Mouse (Mus musculus) CH12.LX (cell line): ENCODE measurements at regions not wholly inside any gene's neighbourhood (a gene's known extent, or its start where the extent isn't known, plus 50 kb on each side); places are given as distances from the start of the nearest gene placed in this dataset.

Source experiments
- DNase-seq: peaks from one replicate; pipeline ENCODE4 v3.0.0-alpha.2; 2013; ENCODE audit errors: extremely low read depth
- H3K27ac ChIP-seq: 2 replicates; pipeline ENCODE4 v1.5.1; 2012; ENCODE audit warnings: low read depth, mild to moderate bottlenecking, control low read depth, moderate library complexity; ENCODE audit not compliant: insufficient read depth
- H3K27me3 ChIP-seq: replicated peaks from 2 replicates; pipeline ENCODE3; 2012; ENCODE audit warnings: inconsistent platforms
- H3K36me3 ChIP-seq, 2 experiments: replicated peaks in 1 of 2; 2 replicates each; pipeline versions ENCODE3 to v1.6.1; 2012; ENCODE audit warnings: inconsistent platforms in 1 of 2, low read length in 1 of 2, mild to moderate bottlenecking in 1 of 2, mixed read lengths in 1 of 2, moderate library complexity in 1 of 2; ENCODE audit not compliant: control insufficient read depth in 1 of 2, insufficient read depth in 1 of 2
- H3K4me1 ChIP-seq, 2 experiments: 2 replicates each; pipeline ENCODE4 v1.6.1; 2012; ENCODE audit warnings: inconsistent platforms in 1 of 2, moderate library complexity in 1 of 2; ENCODE audit not compliant: insufficient read depth in 2 of 2, control insufficient read depth in 1 of 2
- H3K4me2 ChIP-seq: 2 replicates; pipeline ENCODE4 v1.6.1; 2012; ENCODE audit warnings: low read depth, mild to moderate bottlenecking, control low read depth; ENCODE audit not compliant: poor library complexity, insufficient read depth, severe bottlenecking
- H3K4me3 ChIP-seq, 3 experiments: fragments of 150-350 bp in 1 of 3; sonication (generic) in 1 of 3; replicated peaks in 1 of 3; 2 replicates each; pipeline versions ENCODE3 to v1.5.1; 2011 to 2012; ENCODE audit warnings: low read depth in 2 of 3, low read length in 2 of 3, mild to moderate bottlenecking in 2 of 3, moderate library complexity in 2 of 3, control low read depth in 1 of 3, improper control_type of control experiment in 1 of 3, inconsistent platforms in 1 of 3, mixed read lengths in 1 of 3; ENCODE audit not compliant: poor library complexity in 1 of 3
- H3K79me2 ChIP-seq: replicated peaks from 2 replicates; pipeline ENCODE4 v1.6.1; 2012; ENCODE audit warnings: mild to moderate bottlenecking, moderate library complexity; ENCODE audit not compliant: control insufficient read depth, poor library complexity, insufficient read depth, severe bottlenecking; ENCODE audit errors: extremely low read depth
- H3K9ac ChIP-seq: 2 replicates; pipeline ENCODE4 v1.6.1; 2012; ENCODE audit warnings: low read depth, mild to moderate bottlenecking, control low read depth, moderate library complexity; ENCODE audit not compliant: insufficient read depth
- H3K9me3 ChIP-seq: replicated peaks from 2 replicates; pipeline ENCODE3; 2012; ENCODE audit warnings: low read length, inconsistent platforms, mixed read lengths
- BHLHE40 ChIP-seq: IDR thresholded peaks from 2 replicates; pipeline ENCODE4 v1.6.1; 2011; ENCODE audit warnings: mild to moderate bottlenecking, low read depth, low read length, improper control_type of control experiment
- CTCF ChIP-seq, 2 experiments: IDR thresholded peaks in 1 of 2; conservative IDR thresholded peaks in 1 of 2; 2 replicates each; pipeline ENCODE4 v1.5.1; 2011 to 2012; ENCODE audit warnings: low read depth in 2 of 2, low read length in 2 of 2, improper control_type of control experiment in 1 of 2, inconsistent platforms in 1 of 2, mild to moderate bottlenecking in 1 of 2, moderate library complexity in 1 of 2
- EP300 ChIP-seq: IDR thresholded peaks from 2 replicates; pipeline ENCODE4 v1.6.1; 2011; ENCODE audit warnings: low read length, improper control_type of control experiment
- JUND ChIP-seq: conservative IDR thresholded peaks from 2 replicates; pipeline ENCODE4 v1.6.1; 2011; ENCODE audit warnings: low read depth, low read length, improper control_type of control experiment
- KAT2A ChIP-seq: IDR thresholded peaks from 2 replicates; pipeline ENCODE4 v1.6.1; 2012; ENCODE audit warnings: low read length, improper control_type of control experiment, inconsistent platforms; ENCODE audit not compliant: insufficient replicate concordance
- MAFK ChIP-seq: IDR thresholded peaks from 2 replicates; pipeline ENCODE4 v1.6.1; 2011; ENCODE audit warnings: low read length, improper control_type of control experiment; ENCODE audit not compliant: insufficient replicate concordance
- MAX ChIP-seq: IDR thresholded peaks from 2 replicates; pipeline ENCODE4 v1.6.1; 2011; ENCODE audit warnings: low read length, improper control_type of control experiment
- MXI1 ChIP-seq: IDR thresholded peaks from 2 replicates; pipeline ENCODE4 v1.6.1; 2011; ENCODE audit warnings: mild to moderate bottlenecking, low read depth, low read length, improper control_type of control experiment
- MYC ChIP-seq: IDR thresholded peaks from 2 replicates; pipeline ENCODE4 v1.6.1; 2011; ENCODE audit warnings: low read depth, mild to moderate bottlenecking, improper control_type of control experiment, low read length
- PAX5 ChIP-seq: IDR thresholded peaks from 2 replicates; pipeline ENCODE4 v1.6.1; 2012; ENCODE audit warnings: low read length, inconsistent platforms, mixed read lengths
- POLR2A ChIP-seq: IDR thresholded peaks from 2 replicates; pipeline ENCODE4 v1.6.1; 2011; ENCODE audit warnings: low read depth, mild to moderate bottlenecking, improper control_type of control experiment, low read length
- POLR2AphosphoS2 ChIP-seq: IDR thresholded peaks from 2 replicates; pipeline ENCODE4 v1.6.1; 2011; ENCODE audit warnings: low read depth, low read length, improper control_type of control experiment
- RAD21 ChIP-seq: IDR thresholded peaks from 2 replicates; pipeline ENCODE4 v1.6.1; 2011; ENCODE audit warnings: low read depth, mild to moderate bottlenecking, low read length, improper control_type of control experiment, moderate library complexity
- RCOR1 ChIP-seq: conservative IDR thresholded peaks from 2 replicates; pipeline ENCODE4 v1.6.1; 2012; ENCODE audit warnings: low read depth, mild to moderate bottlenecking, inconsistent platforms, low read length, improper control_type of control experiment
- SMC3 ChIP-seq: IDR thresholded peaks from 2 replicates; pipeline ENCODE4 v1.6.1; 2011; ENCODE audit warnings: low read depth, low read length, improper control_type of control experiment
- TBP ChIP-seq: conservative IDR thresholded peaks from 2 replicates; pipeline ENCODE4 v1.6.1; 2011; ENCODE audit warnings: low read depth, low read length, improper control_type of control experiment
- TCF12 ChIP-seq: IDR thresholded peaks from 2 replicates; pipeline ENCODE4 v1.6.1; 2014; ENCODE audit warnings: low read depth, mild to moderate bottlenecking, inconsistent platforms, low read length, improper control_type of control experiment
- ZC3H11A ChIP-seq: IDR thresholded peaks from 2 replicates; pipeline ENCODE4 v1.6.1; 2012; ENCODE audit warnings: low read depth, mild to moderate bottlenecking, inconsistent platforms, low read length, improper control_type of control experiment
- ZKSCAN1 ChIP-seq: IDR thresholded peaks from 2 replicates; pipeline ENCODE4 v1.6.1; 2012; ENCODE audit warnings: low read depth, inconsistent platforms, low read length, improper control_type of control experiment, borderline replicate concordance
- ZMIZ1 ChIP-seq: IDR thresholded peaks from 2 replicates; pipeline ENCODE4 v1.6.1; 2012; ENCODE audit warnings: low read depth, mild to moderate bottlenecking, inconsistent platforms, low read length, improper control_type of control experiment
- ZNF384 ChIP-seq: IDR thresholded peaks from 2 replicates; pipeline ENCODE4 v1.6.1; 2012; ENCODE audit warnings: low read depth, low read length, improper control_type of control experiment, inconsistent platforms
- dilution Hi-C: fragments of 300-500 bp; cut with MboI; formaldehyde crosslinking; loops from 2 replicates; pipeline ENCODE4 v1.14.3; 2020; ENCODE audit warnings: low sequenced_read_pairs; ENCODE audit not compliant: extremely low pct_unique_long_range_greater_than_20kb, extremely low pct_ligation_motif_present
- in situ Hi-C: fragments of 300-500 bp; cut with MboI; formaldehyde crosslinking; loops from 3 replicates; pipeline ENCODE4 v1.14.3; 2019; ENCODE audit warnings: low sequenced_read_pairs, low pct_ligation_motif_present, low pct_unique_long_range_greater_than_20kb, mixed read lengths

DNA sequence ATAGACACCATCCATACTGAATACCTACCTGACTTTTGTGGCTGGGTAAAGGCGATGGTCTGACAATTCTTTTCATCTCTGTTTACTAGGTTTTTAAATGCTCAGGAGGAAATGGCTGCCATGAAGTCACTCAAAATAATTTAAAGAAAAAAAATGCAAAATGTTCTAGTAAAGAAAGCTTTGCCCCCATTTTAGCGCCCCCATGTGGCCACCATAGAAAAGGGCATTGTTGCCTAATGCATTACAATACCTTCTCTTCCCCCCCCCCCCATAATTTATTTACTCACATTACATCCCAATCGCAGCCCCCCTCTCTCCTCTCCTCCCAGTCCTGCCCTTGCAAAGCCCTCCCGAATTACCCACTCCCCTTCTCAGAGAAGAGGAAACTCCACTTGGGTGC is 70.3 kb upstream of the Vgll2 start:
- H3K4me1 ChIP-seq: peaks cover 0 to 13% of the 10 kb centered on the region in 2 experiments; a peak in 2 of 4 replicates
- H3K9me3 ChIP-seq: no peaks in the 10 kb centered on the region
- in situ Hi-C loops: no loop called here
- no peak overlapping the region for H3K9ac ChIP-seq
- no peaks in the 10 kb centered on the region for H3K79me2 ChIP-seq
- H3K4me3 ChIP-seq: no peak overlapping the region
- H3K36me3 ChIP-seq: no peaks in the 10 kb centered on the region
- dilution Hi-C loops: no loop called here
- TF ChIP-seq RAD21: peak; percentile 18
- TF ChIP-seq POLR2A: no peak
- TF ChIP-seq SMC3: peak; percentile 56
- TF ChIP-seq TCF12: no peak
- TF ChIP-seq KAT2A: no peak
- TF ChIP-seq ZC3H11A: no peak
- no peak for TF ChIP-seq ZMIZ1
- no peak for TF ChIP-seq JUND
- peak; percentile 7 to 62; a peak in 3 of 4 replicates for TF ChIP-seq CTCF (conservative IDR thresholded peaks at IDR 0.05 in 1 of 2, IDR thresholded peaks at IDR 0.05 in 1 of 2; ENCODE audit: low read depth in 2 of 2, low read length in 2 of 2)
- peak; percentile 34; the same call in 1 of the 2 replicates for TF ChIP-seq ZNF384
- peak; percentile 28 for DNase-seq
- H3K27me3 ChIP-seq: no peaks in the 10 kb centered on the region
- H3K27ac ChIP-seq: no peak overlapping the region
- H3K4me2 ChIP-seq: no peak overlapping the region

DNA sequence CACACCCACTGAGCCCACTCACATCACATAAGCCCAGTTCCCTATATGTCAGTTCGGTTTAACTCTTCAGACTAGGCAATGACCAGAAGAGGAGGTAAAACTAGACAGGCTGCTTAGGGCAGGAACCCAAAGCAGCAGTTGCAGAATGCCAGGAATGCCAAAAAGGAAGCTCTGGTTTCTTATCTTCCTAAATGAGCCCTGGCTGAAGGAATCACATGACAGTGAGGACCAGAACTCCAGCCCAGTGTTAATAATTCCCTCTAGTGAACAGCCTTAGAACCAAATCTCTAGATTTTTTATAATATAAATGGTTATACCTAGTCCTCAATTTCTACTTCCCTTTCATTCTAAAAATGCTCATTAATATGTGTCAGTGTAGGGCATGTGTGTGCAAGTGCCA is 65.8 kb upstream of the Vgll2 start:
- H3K79me2 ChIP-seq: no peaks in the 10 kb centered on the region
- H3K9me3 ChIP-seq: no peaks in the 10 kb centered on the region
- no peak overlapping the region for H3K27ac ChIP-seq
- no peak for TF ChIP-seq MYC
- no peak for TF ChIP-seq ZKSCAN1
- no peak for TF ChIP-seq POLR2AphosphoS2
- no peak for TF ChIP-seq PAX5
- no peak for TF ChIP-seq BHLHE40
- TF ChIP-seq MAX: no peak
- no peak for TF ChIP-seq EP300
- no peak for TF ChIP-seq TBP
- TF ChIP-seq ZNF384: no peak
- no peak for TF ChIP-seq MXI1
- no peak for TF ChIP-seq MAFK
- no peak for TF ChIP-seq ZC3H11A
- no peak for TF ChIP-seq RCOR1
- H3K4me1 ChIP-seq: peaks cover 0 to 13% of the 10 kb centered on the region in 2 experiments; a peak in 2 of 4 replicates
- no peak overlapping the region for H3K9ac ChIP-seq
- no peak overlapping the region for H3K4me2 ChIP-seq
- no peaks in the 10 kb centered on the region for H3K36me3 ChIP-seq
- in situ Hi-C loops (no loop called here), dilution Hi-C loops (no loop called here)
- no peaks in the 10 kb centered on the region for H3K27me3 ChIP-seq
- no peak for DNase-seq
- no peak overlapping the region for H3K4me3 ChIP-seq
